Mouse (Mus musculus): Measurements from ENCODE around the gene Gm21921. TPM values are rescaled to one million over a fixed set of nuclear protein-coding genes. Genes with fewer than 3 reads are reported as not detected.
"Not testable (repeated sequence)": the region's sequence is repeated elsewhere in the genome, so short reads cannot be mapped to it uniquely, and the experiment has no call there.

Gene Gm21921
- not detected in 2 replicates for polyA plus RNA-seq (2012; rRNA removed)

DNA sequence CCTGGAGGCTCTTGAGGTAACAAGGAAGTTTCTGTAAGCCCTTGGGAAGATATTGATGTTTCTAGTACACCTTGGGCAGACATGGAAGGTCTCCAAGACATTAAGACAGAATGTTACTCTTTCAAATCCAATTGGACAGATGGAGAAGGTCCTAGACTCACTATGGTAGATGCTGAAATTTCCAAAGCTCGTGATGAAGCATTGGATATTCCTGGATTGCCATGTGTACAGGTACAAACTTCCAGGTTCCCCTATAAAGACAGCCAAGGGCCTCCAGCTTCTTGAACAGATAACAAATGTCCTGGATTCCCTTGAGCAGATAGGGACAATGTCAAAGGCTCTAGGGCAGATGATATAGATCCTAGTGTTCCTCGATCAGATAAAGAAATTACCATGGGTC lies at the start of gene Gm21921:
Gene Gm21921, minus strand, starts transcription at position 101 of the 400 bp plus-strand sequence.
- WGBS: no CpG with 5 or more reads among the region's 2 CpGs
- not testable (repeated sequence) for H3K27ac ChIP-seq (ENCODE audit: control insufficient read depth, insufficient read depth, low read length); H3K27me3 ChIP-seq (ENCODE audit: control insufficient read depth, insufficient read depth, low read length); H3K4me1 ChIP-seq (replicated peaks; ENCODE audit: control insufficient read depth, insufficient read depth, low read length); DNase-seq; H3K36me3 ChIP-seq (ENCODE audit: control insufficient read depth, insufficient read depth, low read length); H3K4me3 ChIP-seq (ENCODE audit: control insufficient read depth, insufficient read depth, low read length)
